Mouse (Mus musculus): Measurements from ENCODE around the gene Defa34. TPM values are rescaled to one million over a fixed set of nuclear protein-coding genes. Genes with fewer than 3 reads are reported as not detected.
"Not testable (repeated sequence)": the region's sequence is repeated elsewhere in the genome, so short reads cannot be mapped to it uniquely, and the experiment has no call there.

The Defa34 gene
- not detected in 2 replicates for polyA plus RNA-seq (2015; fragmentation: Nextera tagmentation; extraction: Ambion mirVana)

GRCm38 (mm10) chr8:21665497-21665896 lies at the start of gene Defa34:
Gene Defa34, plus strand, starts transcription at chr8:21665797.
- H3K4me2 ChIP-seq; ATAC-seq (ENCODE audit: insufficient number of reproducible peaks, low FRiP score, low TSS enrichment, low read depth); H3K9me3 ChIP-seq; H3K27ac ChIP-seq; H3K36me3 ChIP-seq; H3K4me3 ChIP-seq; H3K4me1 ChIP-seq; H3K9ac ChIP-seq; H3K27me3 ChIP-seq: not testable (repeated sequence)
- WGBS, result 92% methylated on average over 1 of the region's 1 CpGs

GRCm38 (mm10) chr8:21617883-21618282 lies 47.7 kb upstream of the Defa34 start, which contains the start of gene Defa26:
Gene Defa26, plus strand, starts transcription at chr8:21618183.
- H3K4me3 ChIP-seq; H3K9ac ChIP-seq; H3K9me3 ChIP-seq; H3K4me1 ChIP-seq; H3K4me2 ChIP-seq; ATAC-seq (ENCODE audit: insufficient number of reproducible peaks, low FRiP score, low TSS enrichment, low read depth); H3K27ac ChIP-seq; H3K36me3 ChIP-seq; H3K27me3 ChIP-seq: not testable (repeated sequence)
- 100% methylated on average over 1 of the region's 1 CpGs for WGBS

- WGBS, result 83% methylated on average over 1 of the region's 2 CpGs
- not testable (repeated sequence) for H3K4me3 ChIP-seq; H3K4me2 ChIP-seq; ATAC-seq (ENCODE audit: insufficient number of reproducible peaks, low FRiP score, low TSS enrichment, low read depth); H3K36me3 ChIP-seq; H3K9ac ChIP-seq; H3K27ac ChIP-seq; H3K27me3 ChIP-seq; H3K9me3 ChIP-seq; H3K4me1 ChIP-seq
Measured at GRCm38 (mm10) chr8:21655480-21655879, 10.1 kb upstream of the Defa34 start, which contains the start of gene Defa17. Gene Defa17, plus strand, starts transcription at chr8:21655780.

- not testable (repeated sequence) for H3K4me2 ChIP-seq; H3K4me3 ChIP-seq; H3K36me3 ChIP-seq; H3K27me3 ChIP-seq; H3K9me3 ChIP-seq; ATAC-seq (ENCODE audit: insufficient number of reproducible peaks, low FRiP score, low TSS enrichment, low read depth); H3K4me1 ChIP-seq; H3K9ac ChIP-seq; H3K27ac ChIP-seq
- WGBS, result 71% methylated on average over 2 of the region's 2 CpGs
Measured at GRCm38 (mm10) chr8:21703545-21703944, 37.9 kb downstream of the Defa34 start, which contains the start of gene AY761184. Gene AY761184, minus strand, starts transcription at chr8:21703645.

Other genes with a start within 250 kb of the Defa34 start
- not detected in 2 replicates for gene Defa36, start 238.4 kb upstream of the Defa34 start, polyA plus RNA-seq (2015; fragmentation: Nextera tagmentation; extraction: Ambion mirVana)
- gene Gm7849, start 209.2 kb upstream of the Defa34 start, polyA plus RNA-seq (2015; fragmentation: Nextera tagmentation; extraction: Ambion mirVana), result not detected in 2 replicates
- not detected in 2 replicates for gene Defa20, start 156.5 kb upstream of the Defa34 start, polyA plus RNA-seq (2015; fragmentation: Nextera tagmentation; extraction: Ambion mirVana)
- gene Defa32, start 136.8 kb upstream of the Defa34 start, polyA plus RNA-seq (2015; fragmentation: Nextera tagmentation; extraction: Ambion mirVana), result not detected in 2 replicates
- not detected in 2 replicates for gene Defa37, start 100.4 kb upstream of the Defa34 start, polyA plus RNA-seq (2015; fragmentation: Nextera tagmentation; extraction: Ambion mirVana)
- gene Defa28, start 82.8 kb upstream of the Defa34 start, polyA plus RNA-seq (2015; fragmentation: Nextera tagmentation; extraction: Ambion mirVana), result not detected in 2 replicates
- not detected in 2 replicates for gene Gm7861, start 71.3 kb upstream of the Defa34 start, polyA plus RNA-seq (2015; fragmentation: Nextera tagmentation; extraction: Ambion mirVana)
- not detected in 2 replicates for gene Defa26, start 47.6 kb upstream of the Defa34 start, polyA plus RNA-seq (2015; fragmentation: Nextera tagmentation; extraction: Ambion mirVana)
- gene Defa17, start 10.0 kb upstream of the Defa34 start, polyA plus RNA-seq (2015; fragmentation: Nextera tagmentation; extraction: Ambion mirVana), result not detected in 2 replicates
- not detected in 2 replicates for gene AY761184, start 37.8 kb downstream of the Defa34 start, polyA plus RNA-seq (2015; fragmentation: Nextera tagmentation; extraction: Ambion mirVana)
- gene Defa24, start 68.7 kb downstream of the Defa34 start, polyA plus RNA-seq (2015; fragmentation: Nextera tagmentation; extraction: Ambion mirVana), result not detected in 2 replicates
- gene Defb50, start 157.7 kb downstream of the Defa34 start, polyA plus RNA-seq (2015; fragmentation: Nextera tagmentation; extraction: Ambion mirVana), result not detected in 2 replicates
- 1.3 TPM in 1 of 2 replicates, not detected in the other for gene Defb2, start 174.1 kb downstream of the Defa34 start, polyA plus RNA-seq (2015; fragmentation: Nextera tagmentation; extraction: Ambion mirVana)
- gene Defb10, start 193.1 kb downstream of the Defa34 start, polyA plus RNA-seq (2015; fragmentation: Nextera tagmentation; extraction: Ambion mirVana), result not detected in 2 replicates
- gene Defb9, start 219.6 kb downstream of the Defa34 start, polyA plus RNA-seq (2015; fragmentation: Nextera tagmentation; extraction: Ambion mirVana), result not detected in 2 replicates
- gene Defb11, start 240.6 kb downstream of the Defa34 start, polyA plus RNA-seq (2015; fragmentation: Nextera tagmentation; extraction: Ambion mirVana), result not detected in 2 replicates